Mouse (Mus musculus) embryonic fibroblast, embryonic 13.5 days (primary cell): ENCODE measurements around the gene Kif1b.

ENCODE experiments used
- CTCF ChIP-seq: IDR thresholded peaks from 2 replicates; pipeline ENCODE4 v1.5.1; 2011; ENCODE audit warnings: mild to moderate bottlenecking, control low read depth, low read length, moderate library complexity, borderline replicate concordance; ENCODE audit not compliant: insufficient read depth
- POLR2A ChIP-seq: IDR thresholded peaks from 2 replicates; pipeline ENCODE4 v1.6.1; 2011; ENCODE audit warnings: low read depth, mild to moderate bottlenecking, control low read depth, low read length, moderate library complexity

DNA sequence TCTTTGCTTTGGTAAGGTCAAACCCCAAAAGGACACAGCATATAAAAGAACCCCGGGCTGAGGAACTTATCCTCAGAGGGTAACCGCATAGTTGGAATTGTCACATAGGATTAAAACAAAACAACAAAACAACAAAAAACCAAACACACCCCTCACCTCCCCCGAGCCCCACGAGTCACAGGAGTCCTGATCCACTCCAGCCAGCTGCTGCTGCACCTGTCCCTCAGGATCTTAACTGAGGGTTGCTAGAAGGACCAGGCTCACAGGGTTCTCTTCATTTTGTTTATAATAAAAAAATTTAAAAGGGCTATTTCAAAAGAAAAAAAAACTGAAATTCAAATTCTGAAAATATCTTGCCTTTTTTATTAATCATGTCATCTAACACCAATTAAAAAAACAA, 21.2 kb upstream of the Kif1b start:
- TF ChIP-seq POLR2A = no peak
- TF ChIP-seq CTCF = no peak
